Mouse (Mus musculus) small intestine, adult 2 months (tissue): ENCODE measurements at regions not wholly inside any gene's neighbourhood (a gene's known extent, or its start where the extent isn't known, plus 50 kb on each side); places are given as distances from the start of the nearest gene placed in this dataset.

Experiments
- CTCF ChIP-seq: fragments of 200-500 bp; IDR thresholded peaks from 2 replicates; pipeline ENCODE4 v1.5.1; 2012; ENCODE audit warnings: low read depth, mild to moderate bottlenecking, control low read depth, inconsistent platforms, low read length, moderate library complexity, mixed read lengths; ENCODE audit not compliant: insufficient replicate concordance, insufficient read length; ENCODE audit errors: extremely low read depth
- POLR2A ChIP-seq: fragments of 200-500 bp; IDR thresholded peaks from 2 replicates; pipeline ENCODE4 v1.6.1; 2012; ENCODE audit warnings: low read depth, mild to moderate bottlenecking, control low read depth, inconsistent platforms, low read length, moderate library complexity

DNA sequence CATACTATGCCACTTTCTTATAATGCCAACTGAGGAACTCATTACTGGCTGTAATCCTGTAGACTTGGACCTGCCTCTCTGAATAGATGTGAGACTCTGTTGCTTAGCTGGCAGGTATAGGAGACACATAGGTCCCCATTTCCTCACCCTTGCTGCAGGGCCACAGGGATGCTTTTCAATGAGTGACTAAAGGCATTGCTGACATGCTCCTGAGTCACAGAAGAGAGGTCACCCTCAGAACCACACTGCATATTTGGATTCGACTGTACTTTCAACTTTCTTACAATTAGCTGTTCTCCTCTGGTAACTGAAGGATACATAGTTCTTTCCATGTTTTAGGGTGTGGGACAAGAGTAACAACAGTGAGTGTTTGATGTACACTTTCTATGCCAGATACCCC lies 55.2 kb upstream of the Trabd2b start:
- no peak for TF ChIP-seq CTCF
- no peak for TF ChIP-seq POLR2A
